Mouse (Mus musculus) MEL (cell line): ENCODE data around the gene Bpifa5. TPM values are rescaled to one million over a fixed set of nuclear protein-coding genes. Genes with fewer than 3 reads are reported as not detected.

Source experiments
- DNase-seq: peaks from one replicate; pipeline ENCODE4 v3.0.0; 2011; ENCODE audit warnings: low read depth, low spot score
- H3K27ac ChIP-seq: 2 replicates; pipeline ENCODE4 v1.5.1; 2012; ENCODE audit warnings: low read depth, mild to moderate bottlenecking, control low read depth, low read length, moderate library complexity; ENCODE audit not compliant: control insufficient read depth
- H3K27me3 ChIP-seq, 2 experiments: fragments of 150-350 bp in 1 of 2; sonication (generic) in 1 of 2; 2 replicates each; pipeline ENCODE4 v1.6.1; 2012; ENCODE audit warnings: low read length in 2 of 2, mild to moderate bottlenecking in 2 of 2, improper control_type of control experiment in 1 of 2, moderate library complexity in 1 of 2; ENCODE audit not compliant: insufficient read depth in 2 of 2, control insufficient read depth in 1 of 2
- H3K36me3 ChIP-seq, 2 experiments: 2 replicates each; pipeline ENCODE4 v1.6.1; 2012 to 2014; ENCODE audit warnings: low read length in 2 of 2, improper control_type of control experiment in 1 of 2, inconsistent platforms in 1 of 2, mild to moderate bottlenecking in 1 of 2; ENCODE audit not compliant: insufficient read depth in 2 of 2, control insufficient read depth in 1 of 2
- H3K4me1 ChIP-seq, 2 experiments: fragments of 150-350 bp in 1 of 2; sonication (generic) in 1 of 2; 2 replicates each; pipeline ENCODE4 v1.6.1; 2012; ENCODE audit warnings: low read length in 2 of 2, improper control_type of control experiment in 1 of 2, mild to moderate bottlenecking in 1 of 2; ENCODE audit not compliant: insufficient read depth in 2 of 2, control insufficient read depth in 1 of 2
- H3K4me3 ChIP-seq, 2 experiments: fragments of 150-350 bp in 1 of 2; sonication (generic) in 1 of 2; 2 replicates each; pipeline ENCODE4 v1.5.1; 2012; ENCODE audit warnings: low read depth in 2 of 2, low read length in 2 of 2, mild to moderate bottlenecking in 2 of 2, moderate library complexity in 2 of 2, control low read depth in 1 of 2, improper control_type of control experiment in 1 of 2; ENCODE audit not compliant: control insufficient read depth in 1 of 2, insufficient read depth in 1 of 2
- H3K79me2 ChIP-seq: 2 replicates; pipeline ENCODE4 v1.6.1; 2012; ENCODE audit warnings: mild to moderate bottlenecking, low read length, moderate library complexity; ENCODE audit not compliant: control insufficient read depth, poor library complexity, insufficient read depth
- H3K9ac ChIP-seq: 2 replicates; pipeline ENCODE4 v1.6.1; 2012; ENCODE audit warnings: low read depth, mild to moderate bottlenecking, control low read depth, low read length, moderate library complexity; ENCODE audit not compliant: control insufficient read depth, poor library complexity, severe bottlenecking
- H3K9me3 ChIP-seq: fragments of 150-350 bp; sonication (generic); replicated peaks from 2 replicates; pipeline ENCODE4 v1.6.1; 2012; ENCODE audit warnings: mild to moderate bottlenecking, low read length, improper control_type of control experiment, moderate library complexity; ENCODE audit not compliant: insufficient read depth
- BHLHE40 ChIP-seq: IDR thresholded peaks from 2 replicates; pipeline ENCODE4 v1.6.1; 2012; ENCODE audit warnings: low read depth, mild to moderate bottlenecking, inconsistent platforms, low read length, improper control_type of control experiment, borderline replicate concordance
- CTCF ChIP-seq, 3 experiments: IDR thresholded peaks in 2 of 3; conservative IDR thresholded peaks in 1 of 3; 2 replicates each; pipeline ENCODE4 v1.5.1; 2011 to 2012; ENCODE audit warnings: low read length in 3 of 3, low read depth in 2 of 3, mild to moderate bottlenecking in 2 of 3, improper control_type of control experiment in 1 of 3, inconsistent platforms in 1 of 3, mixed read lengths in 1 of 3, moderate library complexity in 1 of 3; ENCODE audit not compliant: control insufficient read depth in 1 of 3, insufficient read depth in 1 of 3, poor library complexity in 1 of 3, severe bottlenecking in 1 of 3
- E2F4 ChIP-seq: IDR thresholded peaks from 2 replicates; pipeline ENCODE4 v1.6.1; 2011; ENCODE audit warnings: low read depth, low read length, improper control_type of control experiment, borderline replicate concordance
- ELF1 ChIP-seq: IDR thresholded peaks from 2 replicates; pipeline ENCODE4 v1.6.1; 2014; ENCODE audit warnings: low read depth, mild to moderate bottlenecking, inconsistent platforms, low read length, improper control_type of control experiment, moderate library complexity
- ETS1 ChIP-seq: IDR thresholded peaks from 2 replicates; pipeline ENCODE4 v1.6.1; 2012; ENCODE audit warnings: low read depth, mild to moderate bottlenecking, inconsistent platforms, low read length, improper control_type of control experiment, moderate library complexity
- GABPA ChIP-seq: IDR thresholded peaks from 2 replicates; pipeline ENCODE4 v1.6.1; 2012; ENCODE audit warnings: low read depth, mild to moderate bottlenecking, inconsistent platforms, low read length, improper control_type of control experiment, moderate library complexity
- GATA1 ChIP-seq: IDR thresholded peaks from 2 replicates; pipeline ENCODE4 v1.6.1; 2011; ENCODE audit warnings: low read depth, low read length, improper control_type of control experiment
- JUND ChIP-seq: IDR thresholded peaks from 2 replicates; pipeline ENCODE4 v1.6.1; 2011; ENCODE audit warnings: low read depth, mild to moderate bottlenecking, improper control_type of control experiment, low read length
- KAT2A ChIP-seq: conservative IDR thresholded peaks from 2 replicates; pipeline ENCODE4 v1.6.1; 2012; ENCODE audit warnings: low read depth, low read length, improper control_type of control experiment, inconsistent platforms
- MAFK ChIP-seq: IDR thresholded peaks from 2 replicates; pipeline ENCODE4 v1.6.1; 2011; ENCODE audit warnings: low read depth, mild to moderate bottlenecking, low read length, improper control_type of control experiment, borderline replicate concordance
- MAZ ChIP-seq: IDR thresholded peaks from 2 replicates; pipeline ENCODE4 v1.6.1; 2012; ENCODE audit warnings: low read depth, mild to moderate bottlenecking, inconsistent platforms, low read length, improper control_type of control experiment
- MXI1 ChIP-seq: IDR thresholded peaks from 2 replicates; pipeline ENCODE4 v1.6.1; 2011; ENCODE audit warnings: mild to moderate bottlenecking, low read depth, low read length, improper control_type of control experiment
- MYC ChIP-seq: IDR thresholded peaks from 2 replicates; pipeline ENCODE4 v1.6.1; 2011; ENCODE audit warnings: low read depth, mild to moderate bottlenecking, low read length, improper control_type of control experiment, moderate library complexity
- NELFE ChIP-seq: IDR thresholded peaks from 2 replicates; pipeline ENCODE4 v1.6.1; 2011; ENCODE audit warnings: low read depth, low read length, improper control_type of control experiment
- POLR2A ChIP-seq, 2 experiments: IDR thresholded peaks; 2 replicates each; pipeline ENCODE4 v1.6.1; 2011 to 2012; ENCODE audit warnings: low read length in 2 of 2, mild to moderate bottlenecking in 2 of 2, control low read depth in 1 of 2, improper control_type of control experiment in 1 of 2, low read depth in 1 of 2, moderate library complexity in 1 of 2; ENCODE audit not compliant: control insufficient read depth in 1 of 2, insufficient read depth in 1 of 2, poor library complexity in 1 of 2
- POLR2AphosphoS2 ChIP-seq: IDR thresholded peaks from 2 replicates; pipeline ENCODE4 v1.6.1; 2011; ENCODE audit warnings: low read length, improper control_type of control experiment
- RAD21 ChIP-seq: IDR thresholded peaks from 2 replicates; pipeline ENCODE4 v1.6.1; 2011; ENCODE audit warnings: mild to moderate bottlenecking, low read depth, low read length, improper control_type of control experiment
- RCOR1 ChIP-seq: IDR thresholded peaks from 2 replicates; pipeline ENCODE4 v1.6.1; 2012; ENCODE audit warnings: low read depth, mild to moderate bottlenecking, inconsistent platforms, low read length, improper control_type of control experiment
- SIN3A ChIP-seq: IDR thresholded peaks from 2 replicates; pipeline ENCODE4 v1.6.1; 2012; ENCODE audit warnings: low read length, improper control_type of control experiment, inconsistent platforms
- SMC3 ChIP-seq: IDR thresholded peaks from 2 replicates; pipeline ENCODE4 v1.6.1; 2011; ENCODE audit warnings: low read depth, low read length, improper control_type of control experiment
- TBP ChIP-seq: IDR thresholded peaks from 2 replicates; pipeline ENCODE4 v1.8.0; 2011; ENCODE audit warnings: low read depth, low read length, improper control_type of control experiment
- TCF12 ChIP-seq: IDR thresholded peaks from 2 replicates; pipeline ENCODE4 v1.6.1; 2014; ENCODE audit warnings: low read depth, mild to moderate bottlenecking, inconsistent platforms, low read length, improper control_type of control experiment, moderate library complexity
- UBTF ChIP-seq: IDR thresholded peaks from 2 replicates; pipeline ENCODE4 v1.6.1; 2012; ENCODE audit warnings: low read depth, mild to moderate bottlenecking, inconsistent platforms, low read length, improper control_type of control experiment, moderate library complexity, borderline replicate concordance; ENCODE audit not compliant: insufficient read depth
- USF2 ChIP-seq, 2 experiments: IDR thresholded peaks; 2 replicates each; pipeline ENCODE4 v1.6.1; 2011 to 2012; ENCODE audit warnings: improper control_type of control experiment in 2 of 2, low read length in 2 of 2, borderline replicate concordance in 1 of 2, inconsistent platforms in 1 of 2, low read depth in 1 of 2, mild to moderate bottlenecking in 1 of 2; ENCODE audit not compliant: insufficient read depth in 1 of 2
- ZC3H11A ChIP-seq: IDR thresholded peaks from 2 replicates; pipeline ENCODE4 v1.6.1; 2012; ENCODE audit warnings: low read depth, mild to moderate bottlenecking, inconsistent platforms, low read length, improper control_type of control experiment
- ZKSCAN1 ChIP-seq: IDR thresholded peaks from 2 replicates; pipeline ENCODE4 v1.6.1; 2012; ENCODE audit warnings: low read depth, mild to moderate bottlenecking, inconsistent platforms, low read length, improper control_type of control experiment, moderate library complexity
- ZMIZ1 ChIP-seq: IDR thresholded peaks from 2 replicates; pipeline ENCODE4 v1.6.1; 2012; ENCODE audit warnings: low read depth, mild to moderate bottlenecking, inconsistent platforms, low read length, improper control_type of control experiment, moderate library complexity
- polyA plus RNA-seq, 2 experiments: library from polyadenylated mRNA; stranded (reverse) in 1 of 2; unstranded in 1 of 2; fragments of >175 nt in 1 of 2; fragments of >200 nt in 1 of 2; gene quantifications; 2 replicates each; pipeline versions ENCODE4 v1.2.1 to v1.2.4; 2012; ENCODE audit warnings: low replicate concordance in 2 of 2, low read depth in 1 of 2; ENCODE audit not compliant: insufficient read length in 2 of 2, insufficient read depth in 1 of 2, missing spikeins in 1 of 2
- total RNA-seq: library from RNA; depleted of rRNA; stranded (reverse); fragments of 300-350 nt; gene quantifications from 2 replicates; pipeline ENCODE4 v1.2.3, GENCODE M21; 2012

Bpifa5 gene
- total and polyA plus RNA-seq, 3 experiments: not detected

GRCm38 (mm10) chr2:154197036-154197435 is 34.6 kb downstream of the Bpifa5 start:
- Histone ChIP-seq H3K9ac (no peak overlapping the region), H3K9me3 (no peaks in the 10 kb centered on the region), H3K36me3 (no peaks in the 10 kb centered on the region), H3K4me3 (no peak overlapping the region), H3K4me1 (no peaks in the 10 kb centered on the region), H3K27me3 (no peaks in the 10 kb centered on the region), H3K79me2 (no peaks in the 10 kb centered on the region), H3K27ac (no peak overlapping the region)
- no peak for TF ChIP-seq KAT2A
- no peak for TF ChIP-seq RCOR1
- no peak for TF ChIP-seq ZMIZ1
- no peak for TF ChIP-seq MXI1
- no peak for TF ChIP-seq CTCF (IDR thresholded peaks at IDR 0.05 in 2 of 3, conservative IDR thresholded peaks at IDR 0.05 in 1 of 3; ENCODE audit: control insufficient read depth in 1 of 3, insufficient read depth in 1 of 3, low read depth in 2 of 3, low read length in 3 of 3, poor library complexity in 1 of 3, severe bottlenecking in 1 of 3)
- TF ChIP-seq POLR2A (IDR thresholded peaks at IDR 0.05; ENCODE audit: control insufficient read depth in 1 of 2, insufficient read depth in 1 of 2, low read depth in 1 of 2, low read length in 2 of 2, poor library complexity in 1 of 2): no peak
- no peak for TF ChIP-seq E2F4
- TF ChIP-seq TCF12: no peak
- TF ChIP-seq BHLHE40: no peak
- TF ChIP-seq USF2 (IDR thresholded peaks at IDR 0.05; ENCODE audit: borderline replicate concordance in 1 of 2, insufficient read depth in 1 of 2, low read depth in 1 of 2, low read length in 2 of 2): no peak
- TF ChIP-seq UBTF: no peak
- no peak for TF ChIP-seq RAD21
- TF ChIP-seq MAFK: no peak
- no peak for TF ChIP-seq NELFE
- TF ChIP-seq GATA1: no peak
- no peak for TF ChIP-seq SIN3A
- no peak for TF ChIP-seq SMC3
- no peak for TF ChIP-seq JUND
- no peak for TF ChIP-seq ELF1
- TF ChIP-seq ETS1: no peak
- no peak for DNase-seq

- H3K9me3 ChIP-seq: no peaks in the 10 kb centered on the region
- DNase-seq: no peak
- no peak overlapping the region for H3K4me3 ChIP-seq
- no peaks in the 10 kb centered on the region for H3K79me2 ChIP-seq
- no peaks in the 10 kb centered on the region for H3K36me3 ChIP-seq
- TF ChIP-seq MAZ: no peak
- TF ChIP-seq SIN3A: no peak
- no peak for TF ChIP-seq SMC3
- no peak for TF ChIP-seq MAFK
- no peak for TF ChIP-seq NELFE
- TF ChIP-seq TCF12: no peak
- no peak for TF ChIP-seq USF2 (IDR thresholded peaks at IDR 0.05; ENCODE audit: borderline replicate concordance in 1 of 2, insufficient read depth in 1 of 2, low read depth in 1 of 2, low read length in 2 of 2)
- TF ChIP-seq GABPA: no peak
- TF ChIP-seq ZC3H11A: no peak
- TF ChIP-seq JUND: no peak
- no peak for TF ChIP-seq RAD21
- no peak for TF ChIP-seq MXI1
- TF ChIP-seq UBTF: no peak
- TF ChIP-seq ELF1: no peak
- TF ChIP-seq POLR2AphosphoS2: no peak
- no peak for TF ChIP-seq BHLHE40
- no peak for TF ChIP-seq MYC
- no peak for TF ChIP-seq ZKSCAN1
- TF ChIP-seq TBP: no peak
- no peaks in the 10 kb centered on the region for H3K4me1 ChIP-seq
- no peaks in the 10 kb centered on the region for H3K27me3 ChIP-seq
- no peak overlapping the region for H3K9ac ChIP-seq
- no peak overlapping the region for H3K27ac ChIP-seq
These were observed 42.2 kb downstream of the Bpifa5 start for GRCm38 (mm10) chr2:154204630-154205029.
